Mouse (Mus musculus): ENCODE results near the gene Nlrp14.
A peak's percentile ranks its signal among the peaks of the same experiment; 100 is the strongest.
"Not testable (repeated sequence)": the region's sequence is repeated elsewhere in the genome, so short reads cannot be mapped to it uniquely, and the experiment has no call there.

Nlrp14 gene

DNA sequence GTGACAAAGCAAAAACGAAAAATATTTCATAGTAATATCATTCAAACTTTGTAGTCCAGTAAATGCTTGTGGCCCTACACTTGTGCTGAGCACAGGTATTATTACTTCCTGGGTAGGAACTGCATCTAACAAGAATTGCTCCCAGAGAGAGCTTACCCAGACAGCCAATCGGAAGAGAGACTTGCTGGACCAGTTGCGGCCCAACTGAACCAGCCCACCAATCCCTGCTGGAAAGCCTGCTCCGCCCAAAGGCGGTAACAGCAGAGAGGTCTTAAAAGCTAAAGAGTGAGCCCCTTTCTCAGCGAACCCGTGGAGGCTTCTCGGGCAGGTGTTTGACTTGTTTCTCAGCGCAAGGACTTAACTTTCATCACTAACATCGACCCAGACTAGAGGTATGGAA lies at the start of gene Nlrp14:
Gene Nlrp14, plus strand, starts transcription at position 301 of the 400 bp plus-strand sequence.
- no peak for DNase-seq

DNA sequence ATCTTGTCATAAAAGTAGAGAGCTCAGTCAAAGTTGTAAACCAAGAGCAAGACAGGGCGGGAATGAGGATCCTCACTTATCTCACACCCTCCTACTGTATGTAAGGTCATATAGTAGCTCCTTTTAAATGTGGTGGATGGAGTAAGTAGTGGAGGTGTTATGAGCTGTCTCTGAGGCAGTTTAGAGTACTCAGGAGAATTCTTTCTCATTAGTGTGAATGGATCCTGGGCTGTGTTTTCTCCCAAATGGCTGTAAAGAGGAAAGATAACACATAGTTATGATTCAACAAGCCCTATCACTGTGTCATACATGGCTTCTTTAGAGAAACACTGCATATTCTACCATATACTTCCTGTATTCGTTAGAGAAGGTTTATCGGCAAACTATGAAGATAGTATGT lies 35.8 kb upstream of the Nlrp14 start, which contains the start of gene Olfr715:
Gene Olfr715, minus strand, starts transcription at position 101 of the 400 bp plus-strand sequence.
- not testable (repeated sequence) for DNase-seq

- not testable (repeated sequence) for DNase-seq
Observed at GRCm38 (mm10) chr7:107138027-107138426, 28.8 kb upstream of the Nlrp14 start, which contains the start of gene Olfr716. TSS of gene Olfr716 (plus strand) at chr7:107138327.

DNA sequence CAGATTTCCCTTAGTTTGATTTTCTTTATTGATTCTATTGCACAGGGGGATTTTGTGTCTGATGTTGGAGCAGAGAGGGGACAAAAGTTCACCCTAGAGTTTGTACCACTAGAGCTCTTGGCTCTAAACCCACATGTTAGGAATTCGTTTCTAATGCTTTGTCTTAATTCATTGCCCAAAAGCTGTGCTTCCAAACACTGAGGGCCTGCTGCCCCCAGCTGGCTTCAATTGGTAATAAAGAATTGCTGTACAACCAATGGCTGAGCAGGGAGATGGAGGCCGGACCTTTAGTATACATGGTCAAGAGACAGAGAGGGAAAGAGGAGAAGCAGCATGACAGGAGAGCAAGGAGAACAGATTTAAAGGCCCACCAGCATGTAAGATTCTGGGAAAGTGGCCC lies 13.6 kb downstream of the Nlrp14 start:
- DNase-seq = no peak

DNA sequence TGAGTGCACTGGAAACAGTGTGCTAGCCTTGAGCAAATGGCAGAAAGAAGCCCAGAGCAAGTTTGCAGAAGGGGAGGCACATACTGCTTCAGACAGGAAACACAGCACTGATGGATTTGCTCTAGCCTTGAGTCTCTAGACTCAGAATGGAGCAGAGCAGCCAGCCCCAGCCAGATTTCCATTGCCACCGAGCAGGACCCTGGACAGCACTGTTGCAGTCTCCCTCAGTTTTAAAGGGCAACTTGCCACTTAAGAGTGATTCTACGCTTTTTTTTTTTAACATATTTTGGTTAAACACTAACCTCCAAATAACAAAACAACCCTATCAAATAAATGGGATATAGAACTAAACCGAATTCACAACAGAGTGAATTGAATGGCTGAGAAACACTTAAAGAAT lies 35.0 kb downstream of the Nlrp14 start:
- DNase-seq = no peak

- DNase-seq = no peak
Observed at GRCm38 (mm10) chr7:107207843-107208242, 41.1 kb downstream of the Nlrp14 start.

GRCm38 (mm10) chr7:107209204-107209860 lies 42.5 kb downstream of the Nlrp14 start, which contains the start of gene Rbmxl2:
TSS of gene Rbmxl2 (plus strand) at chr7:107209445.
- DNase-seq = no peak

GRCm38 (mm10) chr7:107210126-107210576 lies 43.4 kb downstream of the Nlrp14 start:
- DNase-seq = no peak

DNA sequence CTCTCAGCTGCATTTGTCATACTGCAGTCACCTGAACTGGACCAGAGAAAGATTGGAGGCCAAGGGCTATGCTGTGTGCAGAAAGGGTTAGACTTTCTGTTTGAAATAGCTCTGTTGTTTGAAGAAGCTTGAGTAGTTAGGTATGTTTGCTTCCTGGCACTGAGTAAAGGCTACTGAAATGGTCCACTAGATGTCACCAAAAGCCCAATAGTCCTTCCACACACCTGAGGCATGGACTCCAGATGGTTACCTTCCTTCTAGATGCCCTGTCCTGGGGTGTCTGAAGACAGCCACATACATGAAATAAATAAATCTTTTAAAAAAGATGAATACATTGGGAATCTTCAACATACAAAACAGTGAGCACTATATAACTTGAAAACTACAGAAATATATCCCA lies 48.9 kb downstream of the Nlrp14 start:
- peak; percentile 42 for DNase-seq

DNA sequence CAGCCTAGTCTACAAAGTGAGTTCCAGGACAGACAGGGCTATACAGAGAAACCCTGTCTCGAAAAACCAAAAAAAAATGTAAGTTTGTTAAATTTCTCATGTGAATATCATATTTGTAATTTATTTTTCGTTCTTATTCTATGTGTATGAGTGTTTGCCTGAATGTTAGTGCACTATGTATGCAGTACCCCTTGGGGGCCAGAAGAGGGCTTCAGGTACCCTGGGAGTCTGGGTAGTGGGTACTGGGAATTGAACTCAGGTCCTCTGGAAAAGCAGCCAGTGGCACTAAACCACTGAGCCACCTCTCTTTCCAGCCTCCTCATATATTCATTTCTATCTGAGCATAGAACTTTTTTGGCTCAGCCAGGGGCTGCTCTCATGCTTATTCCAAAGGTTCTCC lies 50.1 kb downstream of the Nlrp14 start:
- DNase-seq = no peak

GRCm38 (mm10) chr7:107236854-107237253 lies 70.1 kb downstream of the Nlrp14 start:
- no peak for DNase-seq

- DNase-seq = no peak
Observed at GRCm38 (mm10) chr7:107237498-107237897, 70.7 kb downstream of the Nlrp14 start.

- DNase-seq = no peak
Observed at GRCm38 (mm10) chr7:107241371-107241883, 74.6 kb downstream of the Nlrp14 start.
